Mouse (Mus musculus) ES-E14 (cell line): ENCODE measurements at regions not wholly inside any gene's neighbourhood (a gene's known extent, or its start where the extent isn't known, plus 50 kb on each side); places are given as distances from the start of the nearest gene placed in this dataset.

Experiments used
- CHD2 ChIP-seq: IDR thresholded peaks from 2 replicates; pipeline ENCODE4 v1.6.1; 2014; ENCODE audit warnings: mild to moderate bottlenecking, low read depth, low read length, inconsistent platforms
- ZC3H11A ChIP-seq: IDR thresholded peaks from 2 replicates; pipeline ENCODE4 v1.6.1; 2012; ENCODE audit warnings: low read depth, mild to moderate bottlenecking, inconsistent platforms, low read length, borderline replicate concordance
- ZNF384 ChIP-seq: IDR thresholded peaks from 2 replicates; pipeline ENCODE4 v1.6.1; 2012; ENCODE audit warnings: low read depth, low read length, inconsistent platforms

GRCm38 (mm10) chr5:64478599-64479214 is 322.6 kb downstream of the Tbc1d1 start:
- TF ChIP-seq CHD2 (no peak), ZNF384 (no peak), ZC3H11A (0 out of 2 replicates have a peak, but pooled peaks have one; percentile 23)
